Mouse (Mus musculus): ENCODE data around the gene Gm19684. TPM values are rescaled to one million over a fixed set of nuclear protein-coding genes. Genes with fewer than 3 reads are reported as not detected.
"Not testable (repeated sequence)": the region's sequence is repeated elsewhere in the genome, so short reads cannot be mapped to it uniquely, and the experiment has no call there.

Gm19684 gene
- polyA plus RNA-seq, 1 experiment from 2014 or later = not detected

DNA sequence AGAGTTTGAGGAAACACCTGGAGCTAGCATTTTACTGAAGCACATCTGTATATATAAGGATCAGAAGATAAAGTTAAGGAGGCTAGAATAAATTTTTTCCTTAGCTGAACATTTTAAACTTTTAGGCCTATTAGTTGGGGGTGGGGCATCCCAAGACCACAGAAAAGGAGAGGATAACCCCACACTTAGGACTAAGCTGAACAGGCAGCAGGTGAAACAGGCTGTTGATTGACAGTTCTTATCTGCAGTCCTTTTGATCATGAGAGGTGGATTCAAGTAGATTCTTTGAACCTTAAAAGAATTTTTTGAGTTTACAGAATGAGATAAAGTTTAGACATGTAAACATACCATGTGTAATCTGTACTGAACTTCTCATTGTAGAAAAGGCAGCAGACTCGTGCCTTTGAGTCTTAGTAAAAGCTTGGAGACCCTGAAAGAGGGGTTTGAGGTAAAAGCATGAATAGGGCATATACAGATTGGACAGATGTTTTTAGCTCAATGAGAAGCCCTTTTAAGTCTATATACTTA, 48.9 kb downstream of the Gm19684 start:
- Histone ChIP-seq H3K36me3 (ENCODE audit: insufficient read depth, low read length) (no peaks in the 10 kb centered on the region), H3K27ac (ENCODE audit: low read length) (no peak overlapping the region), H3K4me1 (ENCODE audit: insufficient read depth, low read length) (peaks cover 6% of the 10 kb centered on the region; the same call in 1 of the 2 replicates), H3K9ac (replicated peaks; ENCODE audit: low read length) (no peak overlapping the region), H3K4me2 (replicated peaks; ENCODE audit: low read depth, low read length) (no peak overlapping the region), H3K27me3 (ENCODE audit: insufficient read depth, low read length) (peaks cover 47% of the 10 kb centered on the region), H3K9me3 (ENCODE audit: low read length) (no peaks in the 10 kb centered on the region), H3K4me3 (ENCODE audit: low read length) (no peak overlapping the region)
- 53% methylated on average over 1 of the region's 1 CpGs for WGBS
- ATAC-seq (ENCODE audit: low FRiP score, low TSS enrichment) = no peak

DNA sequence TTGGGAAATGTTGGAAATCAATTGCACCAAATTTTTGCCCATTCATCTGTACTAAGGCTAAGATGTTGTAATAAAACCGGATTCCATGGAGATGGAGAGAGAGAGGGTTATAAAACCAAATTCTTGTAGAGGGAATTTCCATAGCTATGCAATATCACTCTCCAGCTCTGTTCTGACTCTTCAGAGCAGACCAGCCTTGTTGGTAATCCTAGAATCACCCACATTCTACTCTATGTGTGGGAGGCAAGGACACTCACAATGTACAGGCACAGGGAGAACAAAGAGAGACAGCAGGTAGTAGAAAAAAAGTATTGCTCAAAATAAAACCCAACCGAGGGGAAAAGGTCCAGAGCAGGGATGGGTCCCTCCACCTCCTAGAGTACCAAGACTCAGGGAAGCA, 54.7 kb downstream of the Gm19684 start:
- H3K4me3 ChIP-seq (ENCODE audit: low read length); H3K4me2 ChIP-seq (replicated peaks; ENCODE audit: low read depth, low read length); ATAC-seq (ENCODE audit: low FRiP score, low TSS enrichment); H3K27ac ChIP-seq (ENCODE audit: low read length); H3K36me3 ChIP-seq (ENCODE audit: insufficient read depth, low read length); H3K27me3 ChIP-seq (ENCODE audit: insufficient read depth, low read length); H3K9ac ChIP-seq (replicated peaks; ENCODE audit: low read length); H3K4me1 ChIP-seq (ENCODE audit: insufficient read depth, low read length); H3K9me3 ChIP-seq (ENCODE audit: low read length): not testable (repeated sequence)
- no CpG with 5 or more reads among the region's 2 CpGs for WGBS

- H3K36me3 ChIP-seq (ENCODE audit: insufficient read depth, low read length); ATAC-seq (ENCODE audit: low FRiP score, low TSS enrichment); H3K4me1 ChIP-seq (ENCODE audit: insufficient read depth, low read length); H3K9ac ChIP-seq (replicated peaks; ENCODE audit: low read length); H3K27ac ChIP-seq (ENCODE audit: low read length); H3K9me3 ChIP-seq (ENCODE audit: low read length): not testable (repeated sequence)
- under 1% methylated on average over 40 of the region's 40 CpGs for WGBS
- Histone ChIP-seq H3K4me2 (replicated peaks; ENCODE audit: low read depth, low read length) (peak overlapping the region; percentile 49), H3K27me3 (ENCODE audit: insufficient read depth, low read length) (peaks cover 20% of the 10 kb centered on the region), H3K4me3 (ENCODE audit: low read length) (peak overlapping the region; percentile 33)
These were observed 57.5 kb downstream of the Gm19684 start for GRCm38 (mm10) chr17:36178938-36179337.

Other genes with a start within 250 kb of the Gm19684 start
- gene Dhx16, start 241.9 kb upstream of the Gm19684 start, polyA plus RNA-seq (2015; fragmentation: Nextera tagmentation; extraction: Ambion mirVana) = 45.1 and 48.2 TPM in 2 replicates
- gene 2310061I04Rik, start 224.2 kb upstream of the Gm19684 start, polyA plus RNA-seq (2015; fragmentation: Nextera tagmentation; extraction: Ambion mirVana) = 33.3 and 36.5 TPM in 2 replicates
- gene Atat1, start 211.6 kb upstream of the Gm19684 start, polyA plus RNA-seq (2015; fragmentation: Nextera tagmentation; extraction: Ambion mirVana) = 82.2 and 102 TPM in 2 replicates
- gene Mrps18b, start 205.3 kb upstream of the Gm19684 start, polyA plus RNA-seq (2015; fragmentation: Nextera tagmentation; extraction: Ambion mirVana) = 88.0 and 89.7 TPM in 2 replicates
- gene Ppp1r10, start 205.2 kb upstream of the Gm19684 start, polyA plus RNA-seq (2015; fragmentation: Nextera tagmentation; extraction: Ambion mirVana) = 47.2 and 54.8 TPM in 2 replicates
- gene Abcf1, start 151.9 kb upstream of the Gm19684 start, polyA plus RNA-seq (2015; fragmentation: Nextera tagmentation; extraction: Ambion mirVana) = 80.7 and 95.8 TPM in 2 replicates
- gene Gnl1, start 141.8 kb upstream of the Gm19684 start, polyA plus RNA-seq (2015; fragmentation: Nextera tagmentation; extraction: Ambion mirVana) = 55.7 and 57.8 TPM in 2 replicates
- gene Prr3, start 141.4 kb upstream of the Gm19684 start, polyA plus RNA-seq (2015; fragmentation: Nextera tagmentation; extraction: Ambion mirVana) = 46.6 and 47.9 TPM in 2 replicates
- 2.2 and 3.1 TPM in 2 replicates for gene H2-T24, start 101.1 kb upstream of the Gm19684 start, polyA plus RNA-seq (2015; fragmentation: Nextera tagmentation; extraction: Ambion mirVana)
- gene H2-T23, start 88.8 kb upstream of the Gm19684 start, polyA plus RNA-seq (2015; fragmentation: Nextera tagmentation; extraction: Ambion mirVana) = 4.5 and 5.9 TPM in 2 replicates
- gene H2-T22, start 78.9 kb upstream of the Gm19684 start, polyA plus RNA-seq (2015; fragmentation: Nextera tagmentation; extraction: Ambion mirVana) = 13.9 and 16.0 TPM in 2 replicates
- 0.10 TPM in 1 of 2 replicates, not detected in the other for gene Gm6034, start 78.7 kb upstream of the Gm19684 start, polyA plus RNA-seq (2015; fragmentation: Nextera tagmentation; extraction: Ambion mirVana)
- not detected in 2 replicates for gene Gm11127, start 63.3 kb upstream of the Gm19684 start, polyA plus RNA-seq (2015; fragmentation: Nextera tagmentation; extraction: Ambion mirVana)
- gene Gm7030, start 7.7 kb downstream of the Gm19684 start, polyA plus RNA-seq (2015; fragmentation: Nextera tagmentation; extraction: Ambion mirVana) = not detected in 2 replicates
- 0.56 TPM in 1 of 2 replicates, not detected in the other for gene Gm8909, start 46.9 kb downstream of the Gm19684 start, polyA plus RNA-seq (2015; fragmentation: Nextera tagmentation; extraction: Ambion mirVana)
- gene H2-T3, start 68.6 kb downstream of the Gm19684 start, polyA plus RNA-seq (2015; fragmentation: Nextera tagmentation; extraction: Ambion mirVana) = not detected in 2 replicates
- 107 and 110 TPM in 2 replicates for gene Rpp21, start 136.4 kb downstream of the Gm19684 start, polyA plus RNA-seq (2015; fragmentation: Nextera tagmentation; extraction: Ambion mirVana)
- gene Trim39, start 150.6 kb downstream of the Gm19684 start, polyA plus RNA-seq (2015; fragmentation: Nextera tagmentation; extraction: Ambion mirVana) = 18.4 and 19.8 TPM in 2 replicates
- gene H2-M10.2, start 164.8 kb downstream of the Gm19684 start, polyA plus RNA-seq (2015; fragmentation: Nextera tagmentation; extraction: Ambion mirVana) = 0.15 TPM in 1 of 2 replicates, not detected in the other
- gene H2-M10.1, start 204.5 kb downstream of the Gm19684 start, polyA plus RNA-seq (2015; fragmentation: Nextera tagmentation; extraction: Ambion mirVana) = not detected in 2 replicates
- gene H2-M10.3, start 246.7 kb downstream of the Gm19684 start, polyA plus RNA-seq (2015; fragmentation: Nextera tagmentation; extraction: Ambion mirVana) = not detected in 2 replicates